Mouse (Mus musculus) neural tube, embryonic 13.5 days (tissue): ENCODE data around the gene Enkd1. TPM values are rescaled to one million over a fixed set of nuclear protein-coding genes. Genes with fewer than 3 reads are reported as not detected.

ENCODE experiments used
- ATAC-seq: fragments of 200-750 bp; cut with Nextera tagmentation; 2 replicates; pipeline ENCODE4 v1.8.0; 2017; ENCODE audit warnings: low read depth, mild to moderate bottlenecking, moderate TSS enrichment, moderate library complexity
- H3K27ac ChIP-seq: fragments of 300-500 bp; sonication (generic); replicated peaks from 2 replicates; pipeline ENCODE4 v1.5.1; 2015; ENCODE audit warnings: moderate library complexity, mild to moderate bottlenecking, inconsistent platforms
- H3K27me3 ChIP-seq: fragments of 300-500 bp; sonication (generic); 2 replicates; pipeline ENCODE4 v1.6.1; 2015; ENCODE audit warnings: mild to moderate bottlenecking, inconsistent platforms
- H3K36me3 ChIP-seq: fragments of 300-500 bp; sonication (generic); 2 replicates; pipeline ENCODE4 v1.6.1; 2015; ENCODE audit warnings: mild to moderate bottlenecking, inconsistent platforms
- H3K4me1 ChIP-seq: fragments of 300-500 bp; sonication (generic); replicated peaks from 2 replicates; pipeline ENCODE4 v1.6.1; 2015; ENCODE audit warnings: inconsistent platforms
- H3K4me2 ChIP-seq: fragments of 300-500 bp; sonication (generic); 2 replicates; pipeline ENCODE4 v1.6.1; 2015; ENCODE audit warnings: inconsistent platforms, mild to moderate bottlenecking, moderate library complexity
- H3K4me3 ChIP-seq: fragments of 300-500 bp; sonication (generic); 2 replicates; pipeline ENCODE4 v1.5.1; 2015; ENCODE audit warnings: mild to moderate bottlenecking, inconsistent platforms
- H3K9ac ChIP-seq: fragments of 300-500 bp; sonication (generic); 2 replicates; pipeline ENCODE4 v1.6.1; 2015; ENCODE audit warnings: moderate library complexity, mild to moderate bottlenecking, inconsistent platforms
- H3K9me3 ChIP-seq: fragments of 300-500 bp; sonication (generic); 2 replicates; pipeline ENCODE4 v1.6.1; 2016; ENCODE audit warnings: inconsistent platforms
- WGBS: fragments of 180-500 bp; shearing (Covaris S2); methylation state at CpG from one replicate; pipeline ENCODE4 v1.1.7; 2015; 5-methylcytosine and 5-hydroxymethylcytosine counted together
- polyA plus RNA-seq: library from polyadenylated mRNA; unstranded; fragments of >200 nt; fragmentation: Nextera tagmentation; extraction: Ambion mirVana; gene quantifications from 2 replicates; pipeline ENCODE4 v1.2.1, GENCODE M21; 2015

The Enkd1 gene
- polyA plus RNA-seq, 1 experiment from 2014 or later: 10.3 TPM

- 80% methylated on average over 6 of the region's 6 CpGs for WGBS
- no peak overlapping the region for H3K4me3 ChIP-seq
- H3K9ac ChIP-seq: no peak overlapping the region
- H3K36me3 ChIP-seq: peaks cover 30% of the 10 kb centered on the region
- no peaks in the 10 kb centered on the region for H3K9me3 ChIP-seq
- H3K27ac ChIP-seq: no peak overlapping the region
- ATAC-seq: no peak
- H3K4me1 ChIP-seq: no peaks in the 10 kb centered on the region
- H3K4me2 ChIP-seq: no peak overlapping the region
- no peaks in the 10 kb centered on the region for H3K27me3 ChIP-seq
Measured at GRCm38 (mm10) chr8:105715042-105715441, 7.0 kb upstream of the Enkd1 start.

- H3K36me3 ChIP-seq: peaks cover 26% of the 10 kb centered on the region
- H3K9me3 ChIP-seq: no peaks in the 10 kb centered on the region
- no peak overlapping the region for H3K9ac ChIP-seq
- no peak overlapping the region for H3K4me2 ChIP-seq
- H3K27ac ChIP-seq: no peak overlapping the region
- ATAC-seq: no peak
- H3K27me3 ChIP-seq: no peaks in the 10 kb centered on the region
- no peak overlapping the region for H3K4me3 ChIP-seq
- WGBS: 9% methylated on average over 3 of the region's 3 CpGs
- H3K4me1 ChIP-seq: no peaks in the 10 kb centered on the region
Measured at GRCm38 (mm10) chr8:105714139-105714538, 6.1 kb upstream of the Enkd1 start.

- Histone ChIP-seq H3K9ac (no peak overlapping the region), H3K4me3 (no peak overlapping the region), H3K4me1 (peaks cover 9% of the 10 kb centered on the region), H3K9me3 (no peaks in the 10 kb centered on the region), H3K4me2 (no peak overlapping the region), H3K27ac (no peak overlapping the region), H3K27me3 (no peaks in the 10 kb centered on the region), H3K36me3 (peaks cover 24% of the 10 kb centered on the region)
- 86% methylated on average over 3 of the region's 3 CpGs for WGBS
- ATAC-seq: no peak
Measured at GRCm38 (mm10) chr8:105712286-105712685, 4.3 kb upstream of the Enkd1 start.

- Histone ChIP-seq H3K27me3 (no peaks in the 10 kb centered on the region), H3K27ac (no peak overlapping the region), H3K4me3 (no peak overlapping the region), H3K36me3 (peaks cover 3% of the 10 kb centered on the region; the same call in 1 of the 2 replicates), H3K4me1 (peaks cover 20% of the 10 kb centered on the region), H3K4me2 (no peak overlapping the region), H3K9ac (no peak overlapping the region), H3K9me3 (no peaks in the 10 kb centered on the region)
- 82% methylated on average over 14 of the region's 14 CpGs for WGBS
- ATAC-seq: no peak
Measured at GRCm38 (mm10) chr8:105709317-105709716, 1.3 kb upstream of the Enkd1 start.

GRCm38 (mm10) chr8:105708675-105709074 lies 665 bp upstream of the Enkd1 start:
- Histone ChIP-seq H3K27ac (no peak overlapping the region), H3K9ac (no peak overlapping the region), H3K36me3 (peaks cover 9% of the 10 kb centered on the region), H3K4me3 (no peak overlapping the region), H3K9me3 (no peaks in the 10 kb centered on the region), H3K4me1 (peaks cover 20% of the 10 kb centered on the region), H3K4me2 (no peak overlapping the region; the same call in 1 of the 2 replicates), H3K27me3 (no peaks in the 10 kb centered on the region)
- WGBS: 93% methylated on average over 8 of the region's 8 CpGs
- ATAC-seq: no peak

DNA sequence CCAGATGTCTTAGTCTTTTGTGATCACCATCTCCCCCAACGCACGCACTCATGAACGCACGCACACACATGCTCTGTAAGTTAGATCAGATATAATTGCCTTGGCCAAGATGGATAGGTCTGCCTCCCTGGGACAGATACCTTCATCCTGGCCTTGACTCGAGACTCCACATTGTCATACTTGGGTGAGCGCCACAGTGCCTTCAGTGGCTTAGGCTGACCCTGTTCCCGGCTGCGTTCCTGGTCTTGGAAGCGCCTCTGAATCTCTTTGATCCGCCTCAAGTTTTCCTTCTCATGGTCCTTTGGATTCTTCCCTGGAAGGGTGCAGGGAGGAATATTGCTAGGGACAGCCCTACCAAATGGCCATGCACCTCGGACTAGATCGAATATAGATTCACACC lies 1.6 kb downstream of the Enkd1 start:
- H3K4me1 ChIP-seq: peaks cover 31% of the 10 kb centered on the region
- H3K9me3 ChIP-seq: no peaks in the 10 kb centered on the region
- no peak overlapping the region for H3K9ac ChIP-seq
- H3K27ac ChIP-seq: no peak overlapping the region
- 83% methylated on average over 12 of the region's 12 CpGs for WGBS
- peaks cover 16% of the 10 kb centered on the region for H3K36me3 ChIP-seq
- peak overlapping the region; percentile 97 for H3K4me2 ChIP-seq
- ATAC-seq: no peak
- H3K27me3 ChIP-seq: no peaks in the 10 kb centered on the region
- H3K4me3 ChIP-seq: 0 out of 2 replicates have a peak overlapping the region, but pooled peaks have one; percentile 52

GRCm38 (mm10) chr8:105704955-105705354 lies 3.1 kb downstream of the Enkd1 start:
- no peaks in the 10 kb centered on the region for H3K9me3 ChIP-seq
- H3K4me1 ChIP-seq: peaks cover 37% of the 10 kb centered on the region
- H3K36me3 ChIP-seq: peaks cover 16% of the 10 kb centered on the region
- no peak overlapping the region for H3K4me2 ChIP-seq
- H3K4me3 ChIP-seq: no peak overlapping the region
- no peak for ATAC-seq
- no peaks in the 10 kb centered on the region for H3K27me3 ChIP-seq
- no peak overlapping the region for H3K9ac ChIP-seq
- 87% methylated on average over 6 of the region's 6 CpGs for WGBS
- H3K27ac ChIP-seq: no peak overlapping the region

DNA sequence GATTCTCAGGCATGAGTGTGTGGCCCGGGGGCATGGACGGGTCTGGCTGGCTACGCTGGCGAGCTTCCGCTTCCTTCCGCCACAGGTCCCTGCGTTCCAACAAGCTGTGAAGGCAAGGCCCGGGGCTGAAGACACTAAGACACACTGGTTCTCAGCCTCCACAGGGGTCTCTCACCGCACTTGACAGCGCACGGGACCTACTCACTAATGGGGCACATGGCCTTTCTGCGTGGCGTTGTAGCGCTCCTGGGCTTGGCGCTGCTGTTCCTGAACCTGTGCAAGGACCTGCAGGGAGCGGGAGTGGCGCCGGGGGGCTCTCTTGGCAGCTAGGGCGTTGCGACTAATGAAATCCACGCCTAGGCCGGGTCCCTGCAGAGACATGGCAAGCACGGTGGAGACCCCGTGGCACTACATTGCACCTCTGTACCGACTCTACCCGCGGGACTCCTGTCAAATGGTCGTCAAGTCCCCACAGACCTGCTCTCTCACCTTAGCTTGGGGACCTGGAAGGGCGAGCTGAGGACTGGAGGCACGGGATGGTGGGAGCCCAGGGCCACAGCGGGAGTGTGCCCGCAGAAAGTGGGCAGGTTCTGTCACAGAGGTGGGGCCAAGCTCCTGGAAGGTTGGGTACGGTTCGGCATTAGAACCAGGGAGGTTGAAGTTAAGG lies 3.7 kb downstream of the Enkd1 start:
- Histone ChIP-seq H3K4me1 (peaks cover 44% of the 10 kb centered on the region), H3K4me2 (no peak overlapping the region), H3K4me3 (no peak overlapping the region), H3K36me3 (peaks cover 16% of the 10 kb centered on the region), H3K27me3 (no peaks in the 10 kb centered on the region), H3K27ac (no peak overlapping the region), H3K9me3 (no peaks in the 10 kb centered on the region), H3K9ac (no peak overlapping the region)
- 95% methylated on average over 34 of the region's 34 CpGs for WGBS
- ATAC-seq: no peak

GRCm38 (mm10) chr8:105702731-105703415 lies 5.1 kb downstream of the Enkd1 start:
- Histone ChIP-seq H3K9ac (no peak overlapping the region), H3K9me3 (no peaks in the 10 kb centered on the region), H3K27me3 (no peaks in the 10 kb centered on the region), H3K27ac (no peak overlapping the region), H3K36me3 (peaks cover 27% of the 10 kb centered on the region), H3K4me1 (peaks cover 40% of the 10 kb centered on the region), H3K4me3 (no peak overlapping the region), H3K4me2 (peak overlapping the region; percentile 96; the same call in 1 of the 2 replicates)
- no peak for ATAC-seq
- 91% methylated on average over 24 of the region's 24 CpGs for WGBS

DNA sequence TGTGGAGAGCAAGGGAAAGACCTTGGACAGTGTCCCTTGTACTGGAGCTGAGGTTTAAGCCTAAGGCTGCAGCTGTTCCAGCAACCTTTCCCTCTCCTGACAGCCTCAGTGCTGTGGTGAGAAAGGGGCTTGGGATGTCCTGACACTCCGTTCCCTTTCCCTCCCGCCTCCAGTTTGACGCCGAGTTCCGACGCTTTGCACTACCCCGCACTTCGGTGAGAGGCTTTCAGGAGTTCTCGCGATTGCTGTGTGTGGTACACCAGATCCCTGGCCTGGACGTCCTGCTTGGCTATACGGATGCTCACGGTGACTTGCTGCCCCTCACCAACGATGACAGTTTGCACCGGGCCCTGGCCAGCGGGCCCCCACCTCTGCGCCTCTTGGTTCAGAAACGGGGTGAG lies 6.0 kb downstream of the Enkd1 start:
- peaks cover 32% of the 10 kb centered on the region for H3K4me1 ChIP-seq
- peak; percentile 13; the same call in 1 of the 2 replicates for ATAC-seq
- peak overlapping the region; percentile 96 for H3K4me2 ChIP-seq
- 35% methylated on average over 18 of the region's 18 CpGs for WGBS
- H3K4me3 ChIP-seq: peak overlapping the region; percentile 67
- H3K27me3 ChIP-seq: no peaks in the 10 kb centered on the region
- H3K9ac ChIP-seq: peak overlapping the region; percentile 79
- H3K36me3 ChIP-seq: peaks cover 36% of the 10 kb centered on the region
- H3K27ac ChIP-seq: peak overlapping the region; percentile 94
- H3K9me3 ChIP-seq: no peaks in the 10 kb centered on the region

GRCm38 (mm10) chr8:105700966-105701824 lies 6.8 kb downstream of the Enkd1 start, which contains the start of the genes Acd and Pard6a:
Acd (minus strand) TSS chr8:105701102.
Pard6a (plus strand) TSS chr8:105701148.
- peak within 1 kb of the TSS; percentile 94 for H3K27ac ChIP-seq
- peaks cover 44% of the 10 kb centered on the region for H3K36me3 ChIP-seq
- no peaks in the 10 kb centered on the region for H3K9me3 ChIP-seq
- peaks cover 24% of the 10 kb centered on the region for H3K4me1 ChIP-seq
- WGBS: under 1% methylated on average over 59 of the region's 60 CpGs
- H3K27me3 ChIP-seq: no peaks in the 10 kb centered on the region
- H3K4me2 ChIP-seq: peak within 1 kb of the TSS; percentile 96
- ATAC-seq: peak; percentile 81
- peak within 1 kb of the TSS; percentile 79 for H3K9ac ChIP-seq
- peak within 1 kb of the TSS; percentile 67 for H3K4me3 ChIP-seq

GRCm38 (mm10) chr8:105700566-105700965 lies 7.4 kb downstream of the Enkd1 start:
- peak overlapping the region; percentile 96 for H3K4me2 ChIP-seq
- H3K36me3 ChIP-seq: peaks cover 50% of the 10 kb centered on the region
- H3K9me3 ChIP-seq: no peaks in the 10 kb centered on the region
- H3K27ac ChIP-seq: peak overlapping the region; percentile 94
- H3K9ac ChIP-seq: peak overlapping the region; percentile 79
- peak; percentile 61 for ATAC-seq
- WGBS: under 1% methylated on average over 21 of the region's 21 CpGs
- H3K4me3 ChIP-seq: peak overlapping the region; percentile 67
- H3K27me3 ChIP-seq: no peaks in the 10 kb centered on the region
- peaks cover 26% of the 10 kb centered on the region for H3K4me1 ChIP-seq
